Mouse (Mus musculus) thymus, postnatal 4 days (tissue): ENCODE results near the gene N4bp2.

Source experiments
- DNase-seq: peaks from one replicate; pipeline ENCODE4 v3.0.0; 2021

The N4bp2 gene

GRCm38 (mm10) chr5:65831917-65832618 lies 68.7 kb downstream of the N4bp2 start:
- no peak for DNase-seq

- no peak for DNase-seq
These were observed 69.8 kb downstream of the N4bp2 start for GRCm38 (mm10) chr5:65833092-65833491.

- no peak for DNase-seq
These were observed 70.6 kb downstream of the N4bp2 start for GRCm38 (mm10) chr5:65833766-65834498.

DNA sequence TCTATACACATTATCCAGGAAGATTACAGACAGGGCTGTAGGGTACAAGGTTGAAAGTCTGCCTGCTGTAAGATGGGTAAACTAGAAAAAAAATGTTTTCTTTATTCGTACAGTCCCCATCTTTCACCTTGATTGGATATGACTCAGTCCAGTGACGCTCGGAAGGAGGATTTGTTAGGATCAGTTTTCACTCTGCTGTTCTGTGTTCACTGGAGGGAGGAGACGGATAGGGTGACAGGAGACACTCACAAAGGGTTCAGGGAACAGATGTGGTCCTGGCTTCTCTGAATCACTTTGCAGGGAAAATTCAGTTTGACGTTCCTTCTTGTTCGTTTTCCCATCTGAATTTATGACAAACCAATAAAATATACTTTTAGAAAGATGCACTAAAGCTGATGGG lies 74.7 kb downstream of the N4bp2 start:
- no peak for DNase-seq

DNA sequence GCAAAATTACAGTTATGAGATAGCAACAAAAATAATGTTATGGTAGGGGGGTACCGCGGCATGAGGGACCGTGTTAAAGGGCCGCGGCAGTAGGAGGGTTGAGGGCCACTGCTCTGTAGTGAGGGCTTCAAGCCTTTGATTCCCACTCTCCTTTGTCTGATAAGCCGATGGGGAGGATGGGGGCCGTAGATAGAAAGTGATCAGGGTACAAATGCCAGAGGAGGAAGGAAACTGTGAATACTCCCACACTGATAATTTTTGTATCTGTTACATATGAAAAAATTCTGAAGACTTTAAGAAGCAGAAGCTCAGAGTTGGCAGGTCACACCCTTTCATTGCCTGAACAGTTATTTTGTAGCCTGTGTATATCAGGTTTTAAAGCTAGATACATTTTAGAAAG lies 79.6 kb downstream of the N4bp2 start:
- DNase-seq: no peak

- no peak for DNase-seq
These were observed 83.2 kb downstream of the N4bp2 start for GRCm38 (mm10) chr5:65846534-65846933.

DNA sequence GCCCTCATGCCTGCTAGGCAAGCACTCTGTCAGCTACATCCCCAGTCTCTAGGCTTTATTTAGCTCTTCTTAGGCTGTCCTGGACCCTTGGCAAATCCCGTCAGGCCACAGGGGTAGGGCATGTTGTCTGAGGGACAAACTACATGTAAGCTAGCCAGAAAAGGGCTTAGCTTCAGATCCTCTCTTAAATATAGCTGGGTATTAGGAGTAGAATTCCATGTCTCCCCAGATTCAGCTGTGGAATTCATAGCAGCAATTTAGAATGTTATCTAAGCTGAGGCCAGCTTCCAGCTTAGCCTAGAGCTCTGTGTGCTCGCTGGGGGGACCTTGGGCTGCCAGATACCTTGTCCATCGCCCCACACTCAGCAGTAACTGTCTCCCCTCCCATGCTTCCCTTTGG lies 83.6 kb downstream of the N4bp2 start:
- no peak for DNase-seq

GRCm38 (mm10) chr5:65847656-65848055 lies 84.3 kb downstream of the N4bp2 start:
- no peak for DNase-seq

DNA sequence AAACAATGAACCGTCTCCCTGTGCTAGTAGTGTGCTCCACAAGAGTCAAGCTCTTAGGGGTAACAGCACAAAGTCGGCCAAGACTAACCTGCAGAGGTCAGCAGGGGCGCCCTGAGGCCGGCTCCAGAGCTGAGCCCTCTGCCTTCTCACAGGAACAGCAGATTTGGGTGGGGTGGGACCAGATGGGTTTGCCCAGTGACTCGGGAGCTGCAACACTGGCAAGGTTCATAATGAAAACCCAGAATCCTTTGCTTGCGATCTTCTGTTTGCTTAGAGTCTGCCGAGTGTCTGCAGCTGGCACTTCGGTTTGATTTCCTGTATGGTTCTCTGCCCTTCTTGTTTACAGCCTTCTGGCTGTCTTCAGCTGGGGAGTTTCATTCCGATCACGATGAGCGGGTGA lies 87.4 kb downstream of the N4bp2 start:
- DNase-seq: peak; percentile 81

DNA sequence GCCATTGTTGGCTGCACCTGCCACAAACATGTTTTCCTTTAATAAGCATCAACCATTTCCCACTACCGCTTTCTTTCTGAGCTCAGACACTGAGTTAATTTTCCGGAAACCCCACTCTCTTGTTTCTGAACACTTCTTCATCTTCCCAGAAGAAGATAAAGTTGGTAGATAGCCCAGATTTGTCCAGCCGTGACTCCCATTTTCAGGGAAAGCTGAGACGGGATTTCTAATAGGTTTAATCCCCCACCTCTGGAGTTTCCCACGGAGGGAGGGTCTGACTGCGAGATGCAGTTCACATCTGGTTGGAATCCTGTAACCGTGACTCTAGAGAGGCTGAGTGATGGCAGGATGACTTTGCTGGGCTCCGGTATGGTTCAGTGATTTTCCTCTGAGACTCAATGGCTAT lies 91.5 kb downstream of the N4bp2 start:
- no peak for DNase-seq

- no peak for DNase-seq
These were observed 92.2 kb downstream of the N4bp2 start for GRCm38 (mm10) chr5:65855571-65855970.

- DNase-seq: peak; percentile 61
These were observed 93.5 kb downstream of the N4bp2 start for GRCm38 (mm10) chr5:65856591-65857411.

DNA sequence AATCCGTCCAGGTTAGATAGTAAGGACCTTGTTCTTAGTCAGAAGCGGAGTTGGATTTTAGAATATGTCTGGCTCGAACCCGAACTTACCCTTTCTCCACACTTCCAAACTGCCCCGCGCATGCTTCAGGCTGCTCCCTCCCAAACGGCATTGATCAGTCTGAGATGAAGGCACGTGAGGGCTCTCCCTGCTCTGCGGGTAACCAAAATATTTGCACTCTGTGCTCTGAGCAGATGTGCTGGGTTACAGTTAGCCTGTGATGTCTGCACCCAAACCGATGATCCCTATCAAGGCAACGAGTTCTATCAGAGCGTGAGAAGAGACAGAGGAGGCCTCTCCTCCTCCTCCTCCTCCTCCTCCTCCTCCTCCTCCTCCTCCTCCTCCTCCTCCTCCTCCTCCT lies 94.6 kb downstream of the N4bp2 start:
- DNase-seq: peak; percentile 72

DNA sequence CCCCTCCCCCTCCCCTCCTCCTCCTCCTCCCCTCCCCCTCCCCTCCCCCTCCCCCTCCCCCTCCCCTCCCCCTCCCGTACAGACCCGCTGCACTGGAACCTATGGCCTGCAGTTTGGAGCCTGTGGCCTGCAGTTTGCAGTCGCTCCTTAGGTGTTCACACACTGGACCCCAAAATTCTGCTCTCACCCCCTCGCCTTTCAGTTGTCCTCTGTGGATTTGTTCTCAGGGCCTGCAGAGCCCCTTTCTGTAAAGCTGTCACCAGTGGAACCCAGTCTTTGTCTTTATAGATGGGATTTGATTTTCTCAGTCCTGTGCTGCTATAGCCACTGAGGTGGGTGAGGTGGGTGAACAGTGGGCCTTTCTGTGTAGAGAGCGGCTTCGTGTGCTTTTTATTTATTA lies 95.0 kb downstream of the N4bp2 start:
- peak; percentile 55 for DNase-seq

GRCm38 (mm10) chr5:65858898-65859297 lies 95.6 kb downstream of the N4bp2 start:
- peak; percentile 68 for DNase-seq

GRCm38 (mm10) chr5:65859396-65859795 lies 96.1 kb downstream of the N4bp2 start:
- DNase-seq: no peak

DNA sequence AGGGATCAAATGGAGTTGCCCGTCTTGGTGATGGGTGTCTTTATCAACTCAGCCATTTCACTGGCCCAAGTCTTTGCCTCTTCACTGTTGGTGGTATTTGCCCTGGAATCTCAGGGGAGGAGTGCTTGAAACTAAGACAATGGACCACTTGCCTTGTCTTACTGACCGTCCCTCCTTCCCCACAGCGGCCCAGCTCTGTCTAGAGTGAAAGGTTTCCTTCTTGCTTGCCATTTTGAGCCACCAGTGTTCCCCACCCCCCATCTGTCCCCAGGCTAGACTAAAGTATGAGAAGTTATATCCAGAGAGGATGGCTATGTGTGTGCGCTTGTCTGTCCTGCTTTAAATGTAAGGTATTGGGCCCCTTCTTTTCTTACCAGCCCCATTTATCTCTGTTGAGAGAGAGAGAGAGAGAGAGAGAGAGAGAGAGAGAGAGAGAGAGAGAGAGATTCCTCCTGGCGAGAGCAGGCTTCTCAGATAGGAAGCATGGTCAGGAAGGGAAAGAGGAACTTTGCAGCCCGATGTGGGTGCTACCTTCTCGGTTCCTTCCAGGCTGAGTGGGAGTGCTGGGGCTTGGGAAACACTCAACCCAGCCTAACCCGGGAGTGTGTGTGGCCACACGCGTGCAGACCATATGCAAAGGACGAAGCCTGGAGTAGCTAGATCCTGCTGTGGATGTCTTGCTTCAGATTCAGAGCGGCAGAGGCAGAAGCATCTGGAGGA lies 97.1 kb downstream of the N4bp2 start:
- DNase-seq: peak; percentile 62

DNA sequence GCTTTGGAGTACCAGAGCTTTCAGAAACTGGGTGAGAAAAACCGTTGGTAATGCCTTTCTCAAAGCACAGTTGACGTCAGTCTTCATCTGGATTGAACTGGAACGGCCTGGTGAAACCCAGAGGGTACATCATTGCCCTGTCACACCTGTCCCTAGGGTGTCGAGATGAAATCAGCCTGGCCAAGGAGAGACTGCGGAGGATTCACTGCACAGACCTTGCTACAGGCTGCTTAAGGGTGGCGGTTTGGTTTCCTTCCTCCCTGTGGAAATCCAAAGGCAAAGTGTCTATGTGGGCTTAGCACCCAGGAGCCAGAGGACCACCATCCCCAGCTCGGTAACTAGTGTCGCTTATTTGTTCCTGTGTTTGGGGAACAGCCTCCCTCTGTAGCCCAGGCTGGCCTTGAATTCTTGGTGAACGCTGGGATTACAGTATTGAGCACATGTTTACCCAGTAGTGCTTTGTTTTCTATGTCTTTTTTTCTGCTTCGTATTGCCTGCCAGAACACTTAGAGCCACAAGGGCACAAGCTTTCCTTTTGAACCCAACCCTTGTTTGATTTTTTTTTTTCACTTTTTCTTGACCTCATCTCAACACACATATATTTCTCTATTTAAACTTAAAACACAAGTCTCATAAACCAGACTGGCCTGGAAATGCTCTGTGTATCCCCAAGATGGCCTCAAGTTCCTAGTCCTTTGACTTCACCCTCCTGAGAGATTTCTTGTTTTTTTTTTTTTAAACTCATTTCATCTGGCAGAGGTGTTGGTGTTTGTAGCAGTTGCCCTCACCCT lies 98.0 kb downstream of the N4bp2 start, which contains the start of gene Rhoh:
Rhoh (plus strand) TSS at position 60 of the 791 bp plus-strand sequence.
- peak; percentile 64 for DNase-seq

DNA sequence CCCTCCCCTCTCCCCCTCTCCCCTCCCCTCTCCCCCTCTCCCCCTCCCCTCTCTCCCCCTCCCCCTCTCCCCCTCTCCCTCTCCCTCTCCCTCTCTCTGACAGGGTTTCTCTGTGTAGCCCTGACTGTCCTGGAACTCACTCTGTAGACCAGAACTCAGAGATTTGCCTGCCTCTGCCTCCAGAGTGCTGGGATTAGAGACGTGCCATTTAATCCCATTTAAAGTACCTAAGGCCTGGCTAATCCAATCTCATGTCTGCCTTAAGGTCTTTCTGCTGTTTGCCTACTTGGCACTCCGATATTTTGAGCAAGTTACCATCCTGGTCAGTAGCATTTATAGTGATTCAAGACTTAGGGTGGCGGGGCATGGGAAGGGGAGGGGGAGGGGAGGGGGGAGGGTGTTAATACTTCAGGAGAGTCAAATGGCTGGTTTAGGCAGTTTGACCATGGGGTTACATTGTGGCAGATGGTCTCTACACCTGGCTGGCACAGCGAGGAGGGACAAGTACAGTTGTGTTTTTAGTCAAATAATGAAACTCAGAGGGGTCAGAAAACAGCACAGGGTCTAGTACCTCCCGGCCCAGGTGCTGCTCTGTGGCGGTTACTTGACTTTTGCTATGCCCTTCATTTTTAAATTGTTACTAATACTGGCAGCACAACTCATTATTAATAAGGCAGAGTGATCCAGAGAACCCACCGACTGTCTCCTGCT lies 99.1 kb downstream of the N4bp2 start:
- peak; percentile 42 for DNase-seq

DNA sequence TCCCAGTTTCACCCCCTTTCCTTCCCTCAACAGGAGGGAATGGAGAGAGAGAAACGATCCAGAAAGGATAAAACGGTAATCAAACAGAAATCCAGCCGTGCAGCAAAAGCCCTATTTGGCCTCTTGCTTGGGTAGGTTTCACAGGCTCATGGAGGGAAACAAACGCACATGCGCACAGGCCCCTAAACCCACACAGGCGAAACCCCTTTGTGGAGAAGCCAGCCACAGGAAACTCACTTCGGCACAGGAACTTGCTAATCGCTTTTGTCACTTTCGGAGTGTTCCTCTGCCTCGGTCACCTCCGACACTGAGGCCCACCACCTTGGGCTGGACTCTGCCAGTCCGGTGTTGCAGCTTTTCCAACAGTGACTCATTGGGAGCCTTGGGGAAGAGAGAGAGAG lies 100.0 kb downstream of the N4bp2 start:
- peak; percentile 90 for DNase-seq

- DNase-seq: no peak
These were observed 101.2 kb downstream of the N4bp2 start for GRCm38 (mm10) chr5:65864486-65864885.
